Mouse (Mus musculus): ENCODE data around the gene E430018J23Rik. TPM values are rescaled to one million over a fixed set of nuclear protein-coding genes. Genes with fewer than 3 reads are reported as not detected.

The E430018J23Rik gene
- 5.3 and 6.3 TPM in 2 replicates for polyA plus RNA-seq (2015; fragmentation: Nextera tagmentation; extraction: Ambion mirVana)

DNA sequence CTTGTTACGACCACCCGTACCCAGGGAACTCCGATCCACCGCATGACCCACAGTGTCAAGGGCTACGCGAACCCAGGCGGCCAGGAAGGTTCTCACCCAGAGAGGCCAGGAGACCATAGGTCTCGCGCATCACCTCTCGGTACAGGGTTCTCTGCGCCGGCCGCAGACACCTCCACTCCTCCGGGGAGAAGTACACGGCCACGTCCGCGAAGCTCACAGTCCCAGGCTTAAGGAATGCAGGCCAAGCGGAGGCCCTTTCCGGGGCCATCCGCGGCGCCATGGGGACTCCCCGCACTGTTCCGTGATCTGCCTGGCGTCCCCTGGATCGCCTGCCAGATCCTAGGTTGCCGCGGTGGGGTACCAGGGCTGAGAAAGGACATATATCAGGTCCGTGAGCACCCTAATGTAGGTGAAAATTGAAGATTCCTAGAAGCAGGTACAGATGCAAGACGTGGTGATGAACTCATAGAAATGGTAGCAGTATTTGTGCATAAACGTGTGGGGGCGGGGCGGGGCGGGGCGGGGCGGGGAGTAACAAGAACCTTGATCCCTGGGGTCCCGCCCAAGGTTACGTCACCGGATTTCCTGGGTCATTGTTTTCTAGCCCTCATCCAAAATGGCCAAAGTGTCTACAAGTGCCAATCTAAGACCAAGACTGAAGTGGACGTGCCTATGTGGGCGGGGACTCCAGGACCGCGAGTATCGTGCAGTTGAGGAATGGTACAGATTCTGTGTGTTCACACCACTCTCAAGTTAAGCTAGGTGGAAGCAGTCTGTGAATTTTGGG, at the start of gene E430018J23Rik:
Gene E430018J23Rik (minus strand): TSS at position 473 of the 787 bp plus-strand sequence.
- Histone ChIP-seq H3K27me3 (replicated peaks; ENCODE audit: control insufficient read depth, insufficient read depth, low read length) (0 out of 2 replicates have a peak, but pooled peaks cover 3% of the 10 kb centered on the region), H3K4me1 (replicated peaks; ENCODE audit: control insufficient read depth, insufficient read depth, low read length) (peaks cover 16% of the 10 kb centered on the region), H3K4me2 (ENCODE audit: low read length) (peak within 1 kb of the TSS; percentile 86), H3K27ac (ENCODE audit: low read length) (peak within 1 kb of the TSS; percentile 86), H3K4me3 (replicated peaks; ENCODE audit: low read length) (peak within 1 kb of the TSS; percentile 70), H3K36me3 (ENCODE audit: control insufficient read depth, insufficient read depth) (no peaks in the 10 kb centered on the region), H3K9ac (replicated peaks; ENCODE audit: low read depth, low read length) (peak within 1 kb of the TSS; percentile 91), H3K9me3 (ENCODE audit: control insufficient read depth, low read length) (no peaks in the 10 kb centered on the region)
- ATAC-seq: peak; percentile 90
- under 1% methylated on average over 45 of the region's 45 CpGs for WGBS

DNA sequence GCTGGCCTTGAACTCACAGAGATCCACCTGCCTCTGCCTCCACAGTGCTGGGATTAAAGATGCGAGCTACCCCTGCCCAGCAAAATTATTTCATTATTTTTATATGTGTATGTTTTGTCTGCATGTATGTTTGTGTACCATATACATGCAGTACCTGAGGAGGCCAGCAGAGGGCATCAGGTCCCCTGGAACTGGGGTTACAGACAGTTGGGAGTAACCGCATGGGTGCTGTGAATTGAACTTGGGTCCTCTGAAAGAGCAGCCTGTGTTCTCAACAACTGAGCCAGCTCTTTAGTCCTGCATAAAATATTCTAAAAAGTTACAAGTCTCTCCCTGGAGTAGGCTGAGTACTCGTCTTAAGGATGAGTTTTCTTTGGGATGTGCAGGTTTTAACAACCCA, 44.3 kb upstream of the E430018J23Rik start:
- Histone ChIP-seq H3K9me3 (ENCODE audit: control insufficient read depth, low read length) (no peaks in the 10 kb centered on the region; the same call in 1 of the 2 replicates), H3K27ac (ENCODE audit: low read length) (no peak overlapping the region), H3K9ac (replicated peaks; ENCODE audit: low read depth, low read length) (no peak overlapping the region), H3K4me2 (ENCODE audit: low read length) (no peak overlapping the region), H3K27me3 (replicated peaks; ENCODE audit: control insufficient read depth, insufficient read depth, low read length) (no peaks in the 10 kb centered on the region), H3K36me3 (ENCODE audit: control insufficient read depth, insufficient read depth) (peaks cover 5% of the 10 kb centered on the region; the same call in 1 of the 2 replicates), H3K4me1 (replicated peaks; ENCODE audit: control insufficient read depth, insufficient read depth, low read length) (no peaks in the 10 kb centered on the region), H3K4me3 (replicated peaks; ENCODE audit: low read length) (no peak overlapping the region)
- WGBS: 92% methylated on average over 3 of the region's 3 CpGs
- no peak for ATAC-seq

DNA sequence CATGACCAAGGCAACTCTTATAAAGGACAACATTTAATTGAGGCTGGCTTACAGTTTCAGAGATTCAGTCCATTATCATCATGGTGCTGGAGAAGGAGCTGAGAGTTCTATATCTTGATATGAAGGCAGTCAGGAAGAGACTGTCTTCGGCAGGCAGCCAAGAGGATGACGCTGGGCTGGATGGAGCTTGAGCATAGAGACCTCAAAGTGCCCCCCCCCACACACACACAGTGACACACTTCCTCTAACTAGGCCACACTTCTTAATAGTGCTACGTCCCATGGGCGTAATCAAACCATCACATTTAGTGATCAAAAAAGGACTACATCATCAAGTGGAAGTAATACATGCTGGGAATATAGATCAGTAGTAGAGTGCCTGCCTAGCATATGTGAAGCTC, 41.8 kb upstream of the E430018J23Rik start:
- H3K4me3 ChIP-seq (replicated peaks; ENCODE audit: low read length): no peak overlapping the region
- no peaks in the 10 kb centered on the region; the same call in 1 of the 2 replicates for H3K9me3 ChIP-seq (ENCODE audit: control insufficient read depth, low read length)
- WGBS: 94% methylated on average over 4 of the region's 4 CpGs
- no peak overlapping the region for H3K9ac ChIP-seq (replicated peaks; ENCODE audit: low read depth, low read length)
- no peaks in the 10 kb centered on the region for H3K27me3 ChIP-seq (replicated peaks; ENCODE audit: control insufficient read depth, insufficient read depth, low read length)
- no peaks in the 10 kb centered on the region for H3K4me1 ChIP-seq (replicated peaks; ENCODE audit: control insufficient read depth, insufficient read depth, low read length)
- no peak for ATAC-seq
- no peak overlapping the region for H3K27ac ChIP-seq (ENCODE audit: low read length)
- no peaks in the 10 kb centered on the region for H3K36me3 ChIP-seq (ENCODE audit: control insufficient read depth, insufficient read depth)
- H3K4me2 ChIP-seq (ENCODE audit: low read length): no peak overlapping the region

DNA sequence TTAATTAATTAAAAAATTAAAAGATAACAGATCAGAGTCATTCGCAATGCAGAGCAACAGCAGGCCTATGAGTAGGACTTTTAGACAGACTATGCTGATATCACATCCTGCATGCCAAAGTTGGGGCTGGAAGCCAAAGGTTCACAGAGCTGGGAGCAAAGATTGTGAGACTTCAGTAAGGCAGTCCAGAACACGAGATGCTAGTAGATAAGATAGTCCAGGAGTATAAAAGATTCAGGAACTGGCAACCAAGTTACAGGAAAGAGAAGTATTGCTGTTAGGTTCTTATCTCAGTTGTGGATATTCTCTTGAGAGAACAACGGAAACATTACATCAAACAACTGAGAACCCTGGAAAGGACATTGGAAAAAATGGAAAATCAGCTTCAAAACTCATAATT, 32.9 kb upstream of the E430018J23Rik start:
- H3K27me3 ChIP-seq (replicated peaks; ENCODE audit: control insufficient read depth, insufficient read depth, low read length): peaks cover 9% of the 10 kb centered on the region
- ATAC-seq: no peak
- 71% methylated on average over 3 of the region's 3 CpGs for WGBS
- H3K4me2 ChIP-seq (ENCODE audit: low read length): no peak overlapping the region
- H3K4me1 ChIP-seq (replicated peaks; ENCODE audit: control insufficient read depth, insufficient read depth, low read length): peaks cover 6% of the 10 kb centered on the region
- no peak overlapping the region for H3K27ac ChIP-seq (ENCODE audit: low read length)
- H3K9me3 ChIP-seq (ENCODE audit: control insufficient read depth, low read length): no peaks in the 10 kb centered on the region
- no peak overlapping the region for H3K4me3 ChIP-seq (replicated peaks; ENCODE audit: low read length)
- no peak overlapping the region for H3K9ac ChIP-seq (replicated peaks; ENCODE audit: low read depth, low read length)
- H3K36me3 ChIP-seq (ENCODE audit: control insufficient read depth, insufficient read depth): no peaks in the 10 kb centered on the region

DNA sequence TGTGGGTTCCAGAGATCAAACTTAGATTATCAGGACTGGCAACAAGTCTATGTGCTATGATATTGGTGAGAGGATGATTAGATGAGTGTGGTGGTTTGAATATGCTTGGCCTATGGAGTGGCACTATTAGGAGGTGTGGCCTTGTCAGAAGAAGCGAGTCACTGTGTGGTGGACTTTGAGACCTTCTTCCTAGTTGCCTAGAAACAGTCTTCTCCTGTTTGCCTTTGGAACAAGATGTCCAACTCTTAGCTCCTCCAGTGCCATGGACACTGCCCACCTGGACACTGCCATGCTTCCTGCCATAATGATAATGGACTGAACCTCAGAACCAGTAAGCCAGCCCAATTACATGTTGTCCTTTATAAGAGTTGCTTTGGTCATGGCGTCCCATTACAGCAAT, 32.5 kb upstream of the E430018J23Rik start:
- 86% methylated on average over 2 of the region's 2 CpGs for WGBS
- Histone ChIP-seq H3K4me1 (replicated peaks; ENCODE audit: control insufficient read depth, insufficient read depth, low read length) (peaks cover 11% of the 10 kb centered on the region), H3K9ac (replicated peaks; ENCODE audit: low read depth, low read length) (no peak overlapping the region), H3K36me3 (ENCODE audit: control insufficient read depth, insufficient read depth) (no peaks in the 10 kb centered on the region), H3K4me3 (replicated peaks; ENCODE audit: low read length) (no peak overlapping the region), H3K27ac (ENCODE audit: low read length) (no peak overlapping the region), H3K27me3 (replicated peaks; ENCODE audit: control insufficient read depth, insufficient read depth, low read length) (peaks cover 9% of the 10 kb centered on the region), H3K4me2 (ENCODE audit: low read length) (no peak overlapping the region), H3K9me3 (ENCODE audit: control insufficient read depth, low read length) (no peaks in the 10 kb centered on the region)
- ATAC-seq: no peak

DNA sequence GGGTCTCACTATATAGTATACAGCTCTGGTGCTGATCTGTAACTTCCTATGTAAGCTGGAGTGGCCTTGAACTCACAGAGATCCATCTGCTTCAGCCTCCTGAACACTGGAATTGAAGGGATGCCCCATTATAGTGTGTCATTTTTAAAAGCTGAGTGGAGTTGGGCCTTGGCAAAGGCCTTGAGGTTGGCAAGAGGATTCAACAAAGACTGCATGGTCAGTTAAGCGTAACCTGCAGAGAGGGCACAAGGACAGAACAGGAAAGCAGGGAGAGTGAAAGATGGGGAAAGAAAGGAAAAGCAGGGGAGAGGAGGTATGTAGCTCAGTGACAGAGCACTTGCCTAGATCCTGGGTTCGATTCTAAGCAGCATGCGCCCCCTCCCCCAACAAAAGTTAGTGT, 31.9 kb upstream of the E430018J23Rik start:
- Histone ChIP-seq H3K4me3 (replicated peaks; ENCODE audit: low read length) (no peak overlapping the region), H3K27ac (ENCODE audit: low read length) (no peak overlapping the region), H3K36me3 (ENCODE audit: control insufficient read depth, insufficient read depth) (no peaks in the 10 kb centered on the region), H3K9me3 (ENCODE audit: control insufficient read depth, low read length) (no peaks in the 10 kb centered on the region), H3K4me2 (ENCODE audit: low read length) (no peak overlapping the region), H3K27me3 (replicated peaks; ENCODE audit: control insufficient read depth, insufficient read depth, low read length) (peaks cover 9% of the 10 kb centered on the region), H3K9ac (replicated peaks; ENCODE audit: low read depth, low read length) (no peak overlapping the region), H3K4me1 (replicated peaks; ENCODE audit: control insufficient read depth, insufficient read depth, low read length) (peaks cover 14% of the 10 kb centered on the region)
- WGBS: 90% methylated on average over 3 of the region's 3 CpGs
- ATAC-seq: no peak

DNA sequence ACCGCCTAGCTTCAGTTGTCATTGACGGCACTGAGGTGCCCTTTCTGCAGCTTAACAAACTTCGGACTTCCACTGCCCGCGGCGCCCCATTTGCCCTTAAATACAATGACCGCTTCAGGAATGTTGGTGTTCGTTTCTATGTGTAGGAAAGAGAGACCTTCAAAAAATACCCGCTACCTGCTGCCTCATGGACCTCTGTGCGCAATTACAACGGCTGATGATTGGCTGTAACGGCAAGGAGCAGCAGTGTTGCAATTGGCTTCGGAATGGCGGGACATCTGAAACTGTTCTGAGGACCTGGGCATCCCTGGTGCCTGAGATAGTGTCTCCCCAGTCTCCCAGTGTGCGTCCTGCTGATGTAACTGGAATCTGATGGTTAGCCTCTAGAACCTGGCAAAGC, 28.8 kb upstream of the E430018J23Rik start:
- WGBS: 1% methylated on average over 15 of the region's 15 CpGs
- H3K9me3 ChIP-seq (ENCODE audit: control insufficient read depth, low read length): no peaks in the 10 kb centered on the region
- peaks cover 7% of the 10 kb centered on the region for H3K27me3 ChIP-seq (replicated peaks; ENCODE audit: control insufficient read depth, insufficient read depth, low read length)
- ATAC-seq: peak; percentile 87
- peak overlapping the region; percentile 93 for H3K9ac ChIP-seq (replicated peaks; ENCODE audit: low read depth, low read length)
- H3K36me3 ChIP-seq (ENCODE audit: control insufficient read depth, insufficient read depth): no peaks in the 10 kb centered on the region
- peaks cover 14% of the 10 kb centered on the region for H3K4me1 ChIP-seq (replicated peaks; ENCODE audit: control insufficient read depth, insufficient read depth, low read length)
- peak overlapping the region; percentile 75 for H3K4me3 ChIP-seq (replicated peaks; ENCODE audit: low read length)
- peak overlapping the region; percentile 12; the same call in 1 of the 2 replicates for H3K27ac ChIP-seq (ENCODE audit: low read length)
- H3K4me2 ChIP-seq (ENCODE audit: low read length): peak overlapping the region; percentile 89

DNA sequence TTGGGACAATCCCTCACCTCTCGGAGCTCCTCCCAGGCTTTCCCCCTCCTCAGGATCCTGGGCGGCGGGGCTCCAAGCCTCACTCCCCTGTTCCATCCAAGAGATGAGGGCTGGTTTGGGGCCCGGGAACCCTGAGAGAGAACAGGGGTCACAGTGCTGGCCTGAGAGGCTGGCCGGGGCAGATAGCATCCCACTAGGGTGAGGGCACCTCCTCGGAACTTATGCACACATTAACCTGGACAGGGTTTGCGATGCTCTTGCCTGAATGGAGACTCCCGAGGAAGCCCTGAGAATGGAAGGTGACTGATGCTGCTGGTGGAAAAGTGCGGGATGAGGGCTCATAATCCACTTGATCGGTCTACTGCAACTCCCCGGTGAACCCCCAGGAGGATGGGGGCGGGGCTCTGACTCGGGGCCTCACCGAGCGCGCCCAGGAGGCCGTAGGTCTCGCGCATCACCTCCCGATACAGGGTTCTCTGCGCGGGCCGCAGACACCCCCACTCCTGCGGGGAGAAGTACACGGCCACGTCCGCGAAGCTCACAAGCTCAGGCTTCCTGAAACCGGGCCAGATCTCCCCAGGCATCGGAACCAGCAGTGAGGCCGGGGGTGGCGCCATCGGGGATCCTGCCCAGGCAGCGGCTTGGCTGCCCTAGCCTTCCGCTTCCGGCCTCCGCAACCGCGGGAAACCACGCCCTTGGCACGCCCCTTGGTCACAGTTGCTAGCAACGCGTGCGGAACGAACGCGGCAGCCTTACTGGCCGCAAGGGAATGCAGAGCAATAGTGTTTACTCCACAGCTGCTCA, 28.2 kb upstream of the E430018J23Rik start, which contains the start of gene Zfp688:
Gene Zfp688 (minus strand): TSS at position 681 of the 804 bp plus-strand sequence.
- peaks cover 14% of the 10 kb centered on the region for H3K4me1 ChIP-seq (replicated peaks; ENCODE audit: control insufficient read depth, insufficient read depth, low read length)
- peak within 1 kb of the TSS; percentile 93 for H3K9ac ChIP-seq (replicated peaks; ENCODE audit: low read depth, low read length)
- no peaks in the 10 kb centered on the region for H3K36me3 ChIP-seq (ENCODE audit: control insufficient read depth, insufficient read depth)
- no peaks in the 10 kb centered on the region for H3K9me3 ChIP-seq (ENCODE audit: control insufficient read depth, low read length)
- H3K27ac ChIP-seq (ENCODE audit: low read length): peak within 1 kb of the TSS; percentile 60; the same call in 1 of the 2 replicates
- H3K27me3 ChIP-seq (replicated peaks; ENCODE audit: control insufficient read depth, insufficient read depth, low read length): peaks cover 7% of the 10 kb centered on the region
- ATAC-seq: peak; percentile 99
- H3K4me2 ChIP-seq (ENCODE audit: low read length): peak within 1 kb of the TSS; percentile 89
- H3K4me3 ChIP-seq (replicated peaks; ENCODE audit: low read length): peak within 1 kb of the TSS; percentile 75
- 1% methylated on average over 48 of the region's 48 CpGs for WGBS

DNA sequence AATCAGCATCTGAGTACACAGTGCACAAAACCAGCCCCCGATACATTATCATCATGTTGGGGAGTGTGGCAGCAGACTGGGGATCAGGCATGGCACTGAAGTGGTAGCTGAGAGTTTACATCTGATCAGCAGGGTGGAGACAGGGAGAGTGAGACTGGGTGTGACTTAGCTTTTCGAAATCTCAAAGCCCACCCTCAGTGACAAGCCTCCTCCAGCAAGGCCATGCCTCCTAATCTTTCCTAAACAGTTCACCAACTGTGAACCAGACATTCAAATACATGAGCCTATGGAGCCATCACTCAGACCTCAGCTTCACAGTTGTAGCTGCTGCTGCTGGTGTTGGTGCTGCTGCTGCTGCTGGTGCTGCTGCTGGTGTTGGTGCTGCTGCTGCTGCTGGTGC, 18.0 kb upstream of the E430018J23Rik start:
- Histone ChIP-seq H3K36me3 (ENCODE audit: control insufficient read depth, insufficient read depth) (no peaks in the 10 kb centered on the region), H3K9me3 (ENCODE audit: control insufficient read depth, low read length) (no peaks in the 10 kb centered on the region), H3K27me3 (replicated peaks; ENCODE audit: control insufficient read depth, insufficient read depth, low read length) (no peaks in the 10 kb centered on the region), H3K4me1 (replicated peaks; ENCODE audit: control insufficient read depth, insufficient read depth, low read length) (0 out of 2 replicates have a peak, but pooled peaks cover 2% of the 10 kb centered on the region), H3K9ac (replicated peaks; ENCODE audit: low read depth, low read length) (no peak overlapping the region), H3K27ac (ENCODE audit: low read length) (no peak overlapping the region), H3K4me2 (ENCODE audit: low read length) (no peak overlapping the region), H3K4me3 (replicated peaks; ENCODE audit: low read length) (no peak overlapping the region)
- ATAC-seq: no peak
- 70% methylated on average over 2 of the region's 2 CpGs for WGBS
